Mouse (Mus musculus) CH12.LX (cell line): ENCODE results near the gene Dlg1. TPM values are rescaled to one million over a fixed set of nuclear protein-coding genes. Genes with fewer than 3 reads are reported as not detected.

Experiments used
- DNase-seq: peaks from one replicate; pipeline ENCODE4 v3.0.0-alpha.2; 2013; ENCODE audit errors: extremely low read depth
- H3K27ac ChIP-seq: 2 replicates; pipeline ENCODE4 v1.5.1; 2012; ENCODE audit warnings: low read depth, mild to moderate bottlenecking, control low read depth, moderate library complexity; ENCODE audit not compliant: insufficient read depth
- H3K27me3 ChIP-seq: replicated peaks from 2 replicates; pipeline ENCODE3; 2012; ENCODE audit warnings: inconsistent platforms
- H3K36me3 ChIP-seq, 2 experiments: replicated peaks in 1 of 2; 2 replicates each; pipeline versions ENCODE3 to v1.6.1; 2012; ENCODE audit warnings: inconsistent platforms in 1 of 2, low read length in 1 of 2, mild to moderate bottlenecking in 1 of 2, mixed read lengths in 1 of 2, moderate library complexity in 1 of 2; ENCODE audit not compliant: control insufficient read depth in 1 of 2, insufficient read depth in 1 of 2
- H3K4me1 ChIP-seq, 2 experiments: 2 replicates each; pipeline ENCODE4 v1.6.1; 2012; ENCODE audit warnings: inconsistent platforms in 1 of 2, moderate library complexity in 1 of 2; ENCODE audit not compliant: insufficient read depth in 2 of 2, control insufficient read depth in 1 of 2
- H3K4me2 ChIP-seq: 2 replicates; pipeline ENCODE4 v1.6.1; 2012; ENCODE audit warnings: low read depth, mild to moderate bottlenecking, control low read depth; ENCODE audit not compliant: poor library complexity, insufficient read depth, severe bottlenecking
- H3K4me3 ChIP-seq, 3 experiments: fragments of 150-350 bp in 1 of 3; sonication (generic) in 1 of 3; replicated peaks in 1 of 3; 2 replicates each; pipeline versions ENCODE3 to v1.5.1; 2011 to 2012; ENCODE audit warnings: low read depth in 2 of 3, low read length in 2 of 3, mild to moderate bottlenecking in 2 of 3, moderate library complexity in 2 of 3, control low read depth in 1 of 3, improper control_type of control experiment in 1 of 3, inconsistent platforms in 1 of 3, mixed read lengths in 1 of 3; ENCODE audit not compliant: poor library complexity in 1 of 3
- H3K79me2 ChIP-seq: replicated peaks from 2 replicates; pipeline ENCODE4 v1.6.1; 2012; ENCODE audit warnings: mild to moderate bottlenecking, moderate library complexity; ENCODE audit not compliant: control insufficient read depth, poor library complexity, insufficient read depth, severe bottlenecking; ENCODE audit errors: extremely low read depth
- H3K9ac ChIP-seq: 2 replicates; pipeline ENCODE4 v1.6.1; 2012; ENCODE audit warnings: low read depth, mild to moderate bottlenecking, control low read depth, moderate library complexity; ENCODE audit not compliant: insufficient read depth
- H3K9me3 ChIP-seq: replicated peaks from 2 replicates; pipeline ENCODE3; 2012; ENCODE audit warnings: low read length, inconsistent platforms, mixed read lengths
- BHLHE40 ChIP-seq: IDR thresholded peaks from 2 replicates; pipeline ENCODE4 v1.6.1; 2011; ENCODE audit warnings: mild to moderate bottlenecking, low read depth, low read length, improper control_type of control experiment
- CHD1 ChIP-seq: IDR thresholded peaks from 2 replicates; pipeline ENCODE4 v1.6.1; 2012; ENCODE audit warnings: low read depth, low read length, improper control_type of control experiment, inconsistent platforms
- CHD2 ChIP-seq: IDR thresholded peaks from 2 replicates; pipeline ENCODE4 v1.6.1; 2011; ENCODE audit warnings: low read length, improper control_type of control experiment
- CTCF ChIP-seq, 2 experiments: IDR thresholded peaks in 1 of 2; conservative IDR thresholded peaks in 1 of 2; 2 replicates each; pipeline ENCODE4 v1.5.1; 2011 to 2012; ENCODE audit warnings: low read depth in 2 of 2, low read length in 2 of 2, improper control_type of control experiment in 1 of 2, inconsistent platforms in 1 of 2, mild to moderate bottlenecking in 1 of 2, moderate library complexity in 1 of 2
- E2F4 ChIP-seq: IDR thresholded peaks from 2 replicates; pipeline ENCODE4 v1.6.1; 2011; ENCODE audit warnings: low read depth, low read length, improper control_type of control experiment; ENCODE audit not compliant: insufficient replicate concordance
- IRF4 ChIP-seq: IDR thresholded peaks from 2 replicates; pipeline ENCODE4 v1.6.1; 2014; ENCODE audit warnings: low read depth, mild to moderate bottlenecking, inconsistent platforms, low read length, improper control_type of control experiment
- JUN ChIP-seq: IDR thresholded peaks from 2 replicates; pipeline ENCODE4 v1.6.1; 2011; ENCODE audit warnings: low read depth, mild to moderate bottlenecking, low read length, improper control_type of control experiment, moderate library complexity; ENCODE audit not compliant: insufficient read depth
- KAT2A ChIP-seq: IDR thresholded peaks from 2 replicates; pipeline ENCODE4 v1.6.1; 2012; ENCODE audit warnings: low read length, improper control_type of control experiment, inconsistent platforms; ENCODE audit not compliant: insufficient replicate concordance
- MEF2A ChIP-seq: IDR thresholded peaks from 2 replicates; pipeline ENCODE4 v1.6.1; 2014; ENCODE audit warnings: low read depth, mild to moderate bottlenecking, inconsistent platforms, low read length, improper control_type of control experiment, borderline replicate concordance
- MXI1 ChIP-seq: IDR thresholded peaks from 2 replicates; pipeline ENCODE4 v1.6.1; 2011; ENCODE audit warnings: mild to moderate bottlenecking, low read depth, low read length, improper control_type of control experiment
- MYC ChIP-seq: IDR thresholded peaks from 2 replicates; pipeline ENCODE4 v1.6.1; 2011; ENCODE audit warnings: low read depth, mild to moderate bottlenecking, improper control_type of control experiment, low read length
- NELFE ChIP-seq: IDR thresholded peaks from 2 replicates; pipeline ENCODE4 v1.6.1; 2011; ENCODE audit warnings: low read depth, low read length, improper control_type of control experiment
- RCOR1 ChIP-seq: conservative IDR thresholded peaks from 2 replicates; pipeline ENCODE4 v1.6.1; 2012; ENCODE audit warnings: low read depth, mild to moderate bottlenecking, inconsistent platforms, low read length, improper control_type of control experiment
- SIN3A ChIP-seq: IDR thresholded peaks from 2 replicates; pipeline ENCODE4 v1.6.1; 2012; ENCODE audit warnings: low read length, improper control_type of control experiment, inconsistent platforms
- SMC3 ChIP-seq: IDR thresholded peaks from 2 replicates; pipeline ENCODE4 v1.6.1; 2011; ENCODE audit warnings: low read depth, low read length, improper control_type of control experiment
- TBP ChIP-seq: conservative IDR thresholded peaks from 2 replicates; pipeline ENCODE4 v1.6.1; 2011; ENCODE audit warnings: low read depth, low read length, improper control_type of control experiment
- TCF12 ChIP-seq: IDR thresholded peaks from 2 replicates; pipeline ENCODE4 v1.6.1; 2014; ENCODE audit warnings: low read depth, mild to moderate bottlenecking, inconsistent platforms, low read length, improper control_type of control experiment
- ZC3H11A ChIP-seq: IDR thresholded peaks from 2 replicates; pipeline ENCODE4 v1.6.1; 2012; ENCODE audit warnings: low read depth, mild to moderate bottlenecking, inconsistent platforms, low read length, improper control_type of control experiment
- ZKSCAN1 ChIP-seq: IDR thresholded peaks from 2 replicates; pipeline ENCODE4 v1.6.1; 2012; ENCODE audit warnings: low read depth, inconsistent platforms, low read length, improper control_type of control experiment, borderline replicate concordance
- ZNF384 ChIP-seq: IDR thresholded peaks from 2 replicates; pipeline ENCODE4 v1.6.1; 2012; ENCODE audit warnings: low read depth, low read length, improper control_type of control experiment, inconsistent platforms
- dilution Hi-C: fragments of 300-500 bp; cut with MboI; formaldehyde crosslinking; loops from 2 replicates; pipeline ENCODE4 v1.14.3; 2020; ENCODE audit warnings: low sequenced_read_pairs; ENCODE audit not compliant: extremely low pct_unique_long_range_greater_than_20kb, extremely low pct_ligation_motif_present
- in situ Hi-C: fragments of 300-500 bp; cut with MboI; formaldehyde crosslinking; loops from 3 replicates; pipeline ENCODE4 v1.14.3; 2019; ENCODE audit warnings: low sequenced_read_pairs, low pct_ligation_motif_present, low pct_unique_long_range_greater_than_20kb, mixed read lengths
- polyA plus RNA-seq: library from polyadenylated mRNA; unstranded; fragments of >175 nt; gene quantifications from 2 replicates; pipeline ENCODE4 v1.2.1, GENCODE M21; 2012; ENCODE audit warnings: low read depth; ENCODE audit not compliant: insufficient read length
- total RNA-seq, 2 experiments: library from RNA; depleted of rRNA; stranded (reverse); fragments of 300-350 nt in 1 of 2; fragments of >200 nt in 1 of 2; gene quantifications; 2 replicates each; pipeline ENCODE4 v1.2.3; 2012 to 2014

Dlg1 gene
- total and polyA plus RNA-seq, 3 experiments: 29.0 to 47.9 (median 37.4) TPM

GRCm38 (mm10) chr16:31623136-31623535 is 40.1 kb upstream of the Dlg1 start:
- DNase-seq: no peak
- peaks cover 0 to 5% of the 10 kb centered on the region in 2 experiments; a peak in 2 of 4 replicates for H3K4me1 ChIP-seq
- in situ Hi-C loops: no loop called here

GRCm38 (mm10) chr16:31624749-31625148 is 38.5 kb upstream of the Dlg1 start:
- no peaks in the 10 kb centered on the region for H3K27me3 ChIP-seq
- dilution Hi-C loops (no loop called here), in situ Hi-C loops (no loop called here)
- peaks cover 0 to 4% of the 10 kb centered on the region in 2 experiments; a peak in 2 of 4 replicates for H3K4me1 ChIP-seq
- H3K9ac ChIP-seq: no peak overlapping the region
- H3K9me3 ChIP-seq: no peaks in the 10 kb centered on the region
- no peak overlapping the region for H3K27ac ChIP-seq
- no peak overlapping the region for H3K4me2 ChIP-seq
- H3K79me2 ChIP-seq: no peaks in the 10 kb centered on the region
- TF ChIP-seq SIN3A (no peak), SMC3 (no peak), TCF12 (no peak), NELFE (no peak), JUN (no peak), CTCF (conservative IDR thresholded peaks at IDR 0.05 in 1 of 2, IDR thresholded peaks at IDR 0.05 in 1 of 2; ENCODE audit: low read depth in 2 of 2, low read length in 2 of 2) (no peak), CHD2 (no peak), BHLHE40 (no peak), CHD1 (no peak), ZKSCAN1 (no peak), ZNF384 (no peak), IRF4 (no peak), MXI1 (no peak)
- H3K4me3 ChIP-seq: no peak overlapping the region
- H3K36me3 ChIP-seq: no peaks in the 10 kb centered on the region
- DNase-seq: no peak

More at GRCm38 (mm10) chr16:31623136-31623535, 40.1 kb upstream of the Dlg1 start:
- Histone ChIP-seq H3K9me3 (no peaks in the 10 kb centered on the region), H3K36me3 (no peaks in the 10 kb centered on the region), H3K4me2 (no peak overlapping the region), H3K79me2 (no peaks in the 10 kb centered on the region), H3K9ac (no peak overlapping the region), H3K27ac (no peak overlapping the region), H3K4me3 (no peak overlapping the region), H3K27me3 (no peaks in the 10 kb centered on the region)
- dilution Hi-C loops: no loop called here
- TF ChIP-seq E2F4: no peak
- TF ChIP-seq CHD2: no peak
- no peak for TF ChIP-seq MYC
- TF ChIP-seq KAT2A: no peak
- TF ChIP-seq MEF2A: no peak
- no peak for TF ChIP-seq RCOR1
- TF ChIP-seq TBP: no peak
- TF ChIP-seq ZC3H11A: no peak
